Mouse (Mus musculus): ENCODE measurements around the gene Iffo1. TPM values are rescaled to one million over a fixed set of nuclear protein-coding genes. Genes with fewer than 3 reads are reported as not detected.
A peak's percentile ranks its signal among the peaks of the same experiment; 100 is the strongest.

Iffo1 gene
- polyA plus RNA-seq, 1 experiment = 39.0 TPM

DNA sequence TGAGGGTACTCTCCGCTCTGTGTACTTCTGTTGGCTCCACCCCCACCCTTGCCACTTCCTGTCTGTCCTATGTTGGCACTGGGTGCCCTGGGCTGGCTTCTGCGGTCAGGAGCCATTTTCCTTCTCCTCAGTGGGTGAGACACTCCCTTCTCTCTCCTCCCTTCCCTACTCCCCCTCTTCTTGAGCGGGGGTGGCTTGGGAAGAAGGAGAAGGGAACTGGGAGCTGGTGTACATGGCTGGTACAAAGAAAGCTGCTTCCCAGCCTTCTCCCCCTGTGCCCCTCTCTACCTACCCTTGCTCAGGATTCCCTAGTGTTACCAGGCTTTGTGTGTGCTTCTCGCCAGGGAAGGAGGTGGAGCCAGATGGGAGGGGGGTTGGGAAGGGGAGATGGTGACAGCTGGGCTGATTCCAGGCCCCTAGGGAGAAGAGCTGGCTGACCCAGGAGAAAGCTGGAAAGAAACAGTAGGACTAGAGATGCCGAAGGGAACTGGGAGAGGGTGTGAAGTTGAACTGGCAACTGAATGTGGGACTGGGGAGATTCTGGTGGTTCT is 45.5 kb upstream of the Iffo1 start:
- Histone ChIP-seq H3K4me3 (replicated peaks; ENCODE audit: control insufficient read depth, low read depth, low read length) (peak overlapping the region; percentile 4), H3K27ac (ENCODE audit: control insufficient read depth, insufficient read depth, low read depth, low read length, poor library complexity) (peak overlapping the region; percentile 31), H3K4me1 (ENCODE audit: control insufficient read depth, insufficient read depth, low read length) (peaks cover 2% of the 10 kb centered on the region; the same call in 1 of the 2 replicates)
- 17% methylated on average over 5 of the region's 5 CpGs for WGBS
- no peak for TF ChIP-seq POLR2A (IDR thresholded peaks at IDR 0.05; ENCODE audit: borderline replicate concordance, control insufficient read depth, low read depth, low read length)
- TF ChIP-seq CTCF (IDR thresholded peaks at IDR 0.05; ENCODE audit: control insufficient read depth, insufficient read depth, low read length) = peak; percentile 19; the same call in 1 of the 2 replicates

DNA sequence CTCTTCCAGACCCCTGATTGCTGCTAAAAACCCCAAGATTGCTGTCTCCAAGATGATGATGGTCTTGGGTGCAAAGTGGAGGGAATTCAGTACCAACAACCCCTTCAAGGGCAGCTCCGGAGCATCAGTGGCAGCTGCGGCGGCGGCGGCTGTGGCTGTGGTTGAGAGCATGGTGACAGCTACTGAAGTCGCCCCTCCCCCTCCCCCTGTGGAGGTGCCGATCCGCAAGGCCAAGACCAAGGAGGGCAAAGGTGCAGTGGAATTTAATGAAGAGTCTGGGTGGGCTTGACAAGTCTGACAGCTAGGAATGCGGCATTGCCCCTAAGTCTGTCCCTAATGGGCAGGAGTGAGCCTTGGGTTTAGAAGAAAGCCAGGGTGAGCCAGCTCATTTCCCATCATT is 43.6 kb upstream of the Iffo1 start:
- TF ChIP-seq CTCF (IDR thresholded peaks at IDR 0.05; ENCODE audit: control insufficient read depth, insufficient read depth, low read length) (no peak), POLR2A (IDR thresholded peaks at IDR 0.05; ENCODE audit: borderline replicate concordance, control insufficient read depth, low read depth, low read length) (no peak)
- Histone ChIP-seq H3K4me1 (ENCODE audit: control insufficient read depth, insufficient read depth, low read length) (peaks cover 2% of the 10 kb centered on the region; the same call in 1 of the 2 replicates), H3K4me3 (replicated peaks; ENCODE audit: control insufficient read depth, low read depth, low read length) (no peak overlapping the region), H3K27ac (ENCODE audit: control insufficient read depth, insufficient read depth, low read depth, low read length, poor library complexity) (no peak overlapping the region)
- WGBS = 93% methylated on average over 9 of the region's 9 CpGs

DNA sequence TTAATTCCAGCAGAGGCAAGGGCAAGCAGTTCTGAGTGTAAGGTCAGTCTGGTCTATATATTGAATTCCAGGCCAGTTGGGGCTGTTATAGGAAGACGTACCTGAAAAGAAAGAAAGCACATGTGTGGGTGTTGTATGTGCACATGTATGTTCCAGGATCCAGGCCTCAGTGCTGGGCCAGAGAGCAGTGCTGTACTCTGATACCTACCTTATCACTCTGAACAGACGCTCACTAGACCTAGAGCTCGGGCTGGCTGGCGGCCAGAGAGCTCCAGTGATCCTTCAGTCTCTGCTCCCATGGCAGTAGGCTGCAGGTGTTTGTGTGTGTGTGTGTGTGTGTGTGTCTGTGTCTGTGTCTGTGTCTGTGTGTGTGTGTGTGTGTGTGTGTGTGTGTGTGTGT is 40.8 kb upstream of the Iffo1 start:
- Histone ChIP-seq H3K4me3 (replicated peaks; ENCODE audit: control insufficient read depth, low read depth, low read length) (no peak overlapping the region), H3K4me1 (ENCODE audit: control insufficient read depth, insufficient read depth, low read length) (no peaks in the 10 kb centered on the region; the same call in 1 of the 2 replicates), H3K27ac (ENCODE audit: control insufficient read depth, insufficient read depth, low read depth, low read length, poor library complexity) (peak overlapping the region; percentile 17; the same call in 1 of the 2 replicates)
- no peak for TF ChIP-seq CTCF (IDR thresholded peaks at IDR 0.05; ENCODE audit: control insufficient read depth, insufficient read depth, low read length)
- no peak for TF ChIP-seq POLR2A (IDR thresholded peaks at IDR 0.05; ENCODE audit: borderline replicate concordance, control insufficient read depth, low read depth, low read length)
- 72% methylated on average over 4 of the region's 4 CpGs for WGBS

DNA sequence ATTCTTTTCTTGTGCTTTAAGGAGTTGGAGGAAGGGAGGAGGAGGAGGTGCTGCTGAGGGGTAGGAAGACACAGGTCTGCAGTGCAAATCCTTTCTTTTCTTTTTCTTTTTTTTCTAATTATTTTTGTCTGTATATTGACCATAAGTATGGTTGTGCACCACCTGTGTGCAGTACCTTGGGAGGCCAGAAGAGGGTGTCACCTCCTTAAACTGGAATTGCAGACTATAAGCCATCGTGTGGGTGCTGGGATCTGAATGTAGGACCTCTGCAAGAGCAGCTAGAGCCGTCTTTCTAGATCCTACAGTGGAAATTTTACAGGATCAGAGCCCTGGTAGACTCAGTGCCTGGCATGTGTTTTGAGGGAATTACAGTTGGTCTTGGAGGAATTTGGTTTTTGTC is 37.3 kb upstream of the Iffo1 start:
- H3K4me3 ChIP-seq (replicated peaks; ENCODE audit: control insufficient read depth, low read depth, low read length) = no peak overlapping the region
- no peak overlapping the region for H3K27ac ChIP-seq (ENCODE audit: control insufficient read depth, insufficient read depth, low read depth, low read length, poor library complexity)
- WGBS = 93% methylated on average over 2 of the region's 2 CpGs
- peaks cover 2% of the 10 kb centered on the region; the same call in 1 of the 2 replicates for H3K4me1 ChIP-seq (ENCODE audit: control insufficient read depth, insufficient read depth, low read length)
- no peak for TF ChIP-seq POLR2A (IDR thresholded peaks at IDR 0.05; ENCODE audit: borderline replicate concordance, control insufficient read depth, low read depth, low read length)
- TF ChIP-seq CTCF (IDR thresholded peaks at IDR 0.05; ENCODE audit: control insufficient read depth, insufficient read depth, low read length) = no peak

DNA sequence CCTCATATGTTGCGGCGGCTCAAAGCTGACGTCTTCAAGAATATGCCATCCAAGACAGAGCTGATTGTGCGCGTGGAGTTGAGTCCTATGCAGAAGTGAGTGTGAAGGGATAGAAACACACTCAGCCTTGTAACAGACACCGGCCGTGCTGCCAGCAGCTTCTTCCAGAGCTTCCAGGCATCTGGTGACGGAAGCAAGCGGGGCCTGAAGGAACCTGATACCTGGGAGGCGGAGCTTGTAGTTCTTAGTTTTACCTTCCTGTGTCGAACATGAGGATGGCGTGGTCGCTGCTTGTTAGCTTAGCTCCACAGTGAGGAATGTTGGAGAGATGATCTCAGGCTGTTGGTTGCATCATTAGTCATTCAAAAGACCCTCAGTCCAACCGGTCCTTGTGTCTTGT is 35.7 kb upstream of the Iffo1 start:
- 94% methylated on average over 14 of the region's 14 CpGs for WGBS
- no peak overlapping the region for H3K4me3 ChIP-seq (replicated peaks; ENCODE audit: control insufficient read depth, low read depth, low read length)
- TF ChIP-seq POLR2A (IDR thresholded peaks at IDR 0.05; ENCODE audit: borderline replicate concordance, control insufficient read depth, low read depth, low read length) (no peak), CTCF (IDR thresholded peaks at IDR 0.05; ENCODE audit: control insufficient read depth, insufficient read depth, low read length) (no peak)
- H3K27ac ChIP-seq (ENCODE audit: control insufficient read depth, insufficient read depth, low read depth, low read length, poor library complexity) = no peak overlapping the region
- peaks cover 2% of the 10 kb centered on the region; the same call in 1 of the 2 replicates for H3K4me1 ChIP-seq (ENCODE audit: control insufficient read depth, insufficient read depth, low read length)

DNA sequence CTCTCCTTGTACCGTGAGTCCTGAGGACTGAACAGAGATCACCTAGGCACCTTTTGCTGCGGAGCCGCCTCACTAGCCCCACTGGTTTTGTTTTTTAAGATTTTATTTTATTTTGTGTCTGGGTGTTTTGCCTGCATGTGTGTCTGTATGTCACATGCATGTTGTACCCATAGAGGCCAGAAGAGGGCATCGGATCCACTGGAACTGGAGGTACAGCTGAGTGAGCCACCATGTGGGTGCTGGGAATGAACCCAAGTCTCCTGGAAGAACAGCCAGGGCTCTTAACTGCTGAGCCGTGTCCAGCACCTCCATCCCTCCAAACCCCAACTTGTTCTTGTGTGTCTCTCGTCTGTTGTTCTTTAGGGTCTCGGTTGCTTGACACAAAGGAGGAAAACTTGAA is 34.1 kb upstream of the Iffo1 start:
- WGBS = 91% methylated on average over 7 of the region's 7 CpGs
- TF ChIP-seq CTCF (IDR thresholded peaks at IDR 0.05; ENCODE audit: control insufficient read depth, insufficient read depth, low read length) = peak; percentile 41
- no peak for TF ChIP-seq POLR2A (IDR thresholded peaks at IDR 0.05; ENCODE audit: borderline replicate concordance, control insufficient read depth, low read depth, low read length)
- H3K4me3 ChIP-seq (replicated peaks; ENCODE audit: control insufficient read depth, low read depth, low read length) = no peak overlapping the region
- H3K4me1 ChIP-seq (ENCODE audit: control insufficient read depth, insufficient read depth, low read length) = peaks cover 2% of the 10 kb centered on the region; the same call in 1 of the 2 replicates
- H3K27ac ChIP-seq (ENCODE audit: control insufficient read depth, insufficient read depth, low read depth, low read length, poor library complexity) = no peak overlapping the region

DNA sequence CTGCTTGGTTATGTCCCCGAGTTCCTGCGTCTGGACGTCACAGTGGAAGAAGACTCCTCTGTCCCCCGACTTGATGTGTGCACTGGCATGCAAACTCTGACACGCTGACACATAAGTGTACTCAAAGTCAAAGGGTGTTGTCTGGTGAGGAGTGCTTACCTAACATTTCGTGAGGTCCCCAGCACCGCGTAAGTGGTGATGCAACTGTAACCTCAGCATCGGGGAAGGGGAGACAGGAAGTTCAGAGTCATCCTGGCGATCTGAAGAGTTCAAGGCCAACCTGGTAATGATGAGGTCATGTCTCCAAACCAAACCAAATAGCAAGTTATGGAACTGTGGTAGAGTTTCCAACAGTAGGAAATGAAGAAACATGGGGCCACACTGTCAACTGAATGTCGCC is 32.5 kb upstream of the Iffo1 start:
- Histone ChIP-seq H3K4me1 (ENCODE audit: control insufficient read depth, insufficient read depth, low read length) (peaks cover 2% of the 10 kb centered on the region; the same call in 1 of the 2 replicates), H3K27ac (ENCODE audit: control insufficient read depth, insufficient read depth, low read depth, low read length, poor library complexity) (no peak overlapping the region; the same call in 1 of the 2 replicates), H3K4me3 (replicated peaks; ENCODE audit: control insufficient read depth, low read depth, low read length) (no peak overlapping the region)
- WGBS = 59% methylated on average over 11 of the region's 11 CpGs
- TF ChIP-seq CTCF (IDR thresholded peaks at IDR 0.05; ENCODE audit: control insufficient read depth, insufficient read depth, low read length) = no peak

DNA sequence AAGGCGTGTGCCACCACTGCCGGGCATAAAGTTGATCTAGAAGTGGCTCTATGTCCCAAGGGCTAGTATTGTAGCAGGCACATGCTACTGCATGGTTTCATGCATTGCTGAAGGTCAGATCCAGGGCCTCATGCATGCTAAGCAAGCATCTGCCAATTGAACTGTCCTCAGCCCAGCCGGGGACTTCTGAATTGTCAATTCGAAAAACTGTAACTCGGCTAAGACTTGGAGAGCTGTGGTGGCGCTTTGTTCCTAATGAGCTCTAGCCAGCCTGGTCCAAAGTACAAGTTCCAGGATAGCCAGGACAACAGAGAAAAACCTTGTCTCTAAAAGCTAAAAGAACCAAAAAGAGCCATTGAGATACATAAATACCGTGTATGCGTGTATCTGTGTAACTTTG is 25.7 kb upstream of the Iffo1 start:
- Histone ChIP-seq H3K4me1 (ENCODE audit: control insufficient read depth, insufficient read depth, low read length) (no peaks in the 10 kb centered on the region; the same call in 1 of the 2 replicates), H3K4me3 (replicated peaks; ENCODE audit: control insufficient read depth, low read depth, low read length) (no peak overlapping the region), H3K27ac (ENCODE audit: control insufficient read depth, insufficient read depth, low read depth, low read length, poor library complexity) (no peak overlapping the region)
- TF ChIP-seq POLR2A (IDR thresholded peaks at IDR 0.05; ENCODE audit: borderline replicate concordance, control insufficient read depth, low read depth, low read length) = no peak
- TF ChIP-seq CTCF (IDR thresholded peaks at IDR 0.05; ENCODE audit: control insufficient read depth, insufficient read depth, low read length) = no peak
- 90% methylated on average over 8 of the region's 8 CpGs for WGBS

DNA sequence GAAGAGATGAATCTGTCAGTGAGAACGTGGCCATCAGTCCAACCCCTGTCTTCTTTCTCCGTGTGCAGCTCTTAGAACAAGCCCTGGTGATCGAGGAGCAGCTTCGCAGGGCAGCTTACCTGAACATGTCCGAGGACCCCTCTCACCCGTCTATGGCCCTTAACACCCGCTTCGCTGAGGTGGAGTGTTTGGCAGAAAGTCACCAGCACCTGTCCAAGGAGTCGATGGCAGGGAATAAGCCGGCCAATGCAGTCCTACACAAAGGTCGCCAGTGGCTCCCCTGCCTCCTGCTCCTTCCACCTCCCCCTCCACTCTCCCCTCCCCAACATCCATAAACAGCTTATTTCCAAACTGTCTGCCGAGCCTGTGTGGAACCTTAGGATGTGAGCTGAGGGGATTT is 16.3 kb upstream of the Iffo1 start:
- no peak for TF ChIP-seq CTCF (IDR thresholded peaks at IDR 0.05; ENCODE audit: control insufficient read depth, insufficient read depth, low read length)
- no peak for TF ChIP-seq POLR2A (IDR thresholded peaks at IDR 0.05; ENCODE audit: borderline replicate concordance, control insufficient read depth, low read depth, low read length)
- Histone ChIP-seq H3K27ac (ENCODE audit: control insufficient read depth, insufficient read depth, low read depth, low read length, poor library complexity) (no peak overlapping the region), H3K4me1 (ENCODE audit: control insufficient read depth, insufficient read depth, low read length) (no peaks in the 10 kb centered on the region), H3K4me3 (replicated peaks; ENCODE audit: control insufficient read depth, low read depth, low read length) (no peak overlapping the region)
- whole genome bisulfite sequencing = 93% methylated on average over 12 of the region's 12 CpGs

All from bone marrow, adult 2 months (tissue).